Mouse (Mus musculus) heart, adult 2 months (tissue): ENCODE results near the gene Clybl.

Experiments used
- CTCF ChIP-seq: fragments of 200-600 bp; IDR thresholded peaks from 2 replicates; pipeline ENCODE4 v1.8.1; 2022; ENCODE audit warnings: antibody characterized with exemption, mild to moderate bottlenecking, moderate library complexity
- EP300 ChIP-seq: fragments of 200-500 bp; IDR thresholded peaks from 2 replicates; pipeline ENCODE4 v1.6.1; 2011; ENCODE audit warnings: low read depth, low read length, control low read depth; ENCODE audit not compliant: insufficient read depth

DNA sequence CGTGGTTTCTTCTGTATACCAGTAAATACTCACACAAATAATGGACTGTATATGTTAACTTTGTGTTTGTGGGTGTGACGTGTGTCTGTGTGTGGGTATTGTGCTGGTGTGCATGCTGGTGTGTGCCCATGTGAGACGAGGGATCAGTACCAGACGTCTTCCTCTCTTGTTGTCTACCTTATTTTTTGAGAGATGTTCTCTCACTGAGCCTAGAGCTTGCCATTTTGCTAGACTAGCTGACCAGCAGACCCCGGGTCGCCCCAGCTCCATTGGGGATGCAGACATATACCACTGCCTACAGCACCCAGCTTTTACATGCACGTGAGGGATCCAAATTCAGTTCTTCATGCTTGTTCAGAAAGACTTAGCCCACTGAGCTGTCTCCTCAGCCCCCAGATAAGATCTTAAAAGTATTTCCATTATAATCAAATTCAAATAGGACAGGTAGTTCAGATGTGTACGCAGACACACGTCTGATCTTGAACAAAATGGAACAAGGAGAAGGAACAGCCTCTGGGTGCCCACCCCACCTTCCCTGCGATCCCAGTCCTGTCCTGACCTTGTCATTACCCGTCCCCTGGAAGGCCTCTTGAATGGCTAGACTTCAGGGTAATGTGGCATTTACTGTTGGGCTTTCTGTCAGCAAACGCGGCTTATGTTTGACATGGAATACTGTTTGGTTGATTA is 208.3 kb downstream of the Clybl start:
- TF ChIP-seq EP300 (no peak), CTCF (no peak)
